Mouse (Mus musculus) 416B (cell line): Measurements from ENCODE around the gene Irgm1.
"Not testable (repeated sequence)": the region's sequence is repeated elsewhere in the genome, so short reads cannot be mapped to it uniquely, and the experiment has no call there.

Source experiments
- DNase-seq: peaks from one replicate; pipeline ENCODE4 v3.0.0; 2011; ENCODE audit warnings: low read depth

The Irgm1 gene

DNA sequence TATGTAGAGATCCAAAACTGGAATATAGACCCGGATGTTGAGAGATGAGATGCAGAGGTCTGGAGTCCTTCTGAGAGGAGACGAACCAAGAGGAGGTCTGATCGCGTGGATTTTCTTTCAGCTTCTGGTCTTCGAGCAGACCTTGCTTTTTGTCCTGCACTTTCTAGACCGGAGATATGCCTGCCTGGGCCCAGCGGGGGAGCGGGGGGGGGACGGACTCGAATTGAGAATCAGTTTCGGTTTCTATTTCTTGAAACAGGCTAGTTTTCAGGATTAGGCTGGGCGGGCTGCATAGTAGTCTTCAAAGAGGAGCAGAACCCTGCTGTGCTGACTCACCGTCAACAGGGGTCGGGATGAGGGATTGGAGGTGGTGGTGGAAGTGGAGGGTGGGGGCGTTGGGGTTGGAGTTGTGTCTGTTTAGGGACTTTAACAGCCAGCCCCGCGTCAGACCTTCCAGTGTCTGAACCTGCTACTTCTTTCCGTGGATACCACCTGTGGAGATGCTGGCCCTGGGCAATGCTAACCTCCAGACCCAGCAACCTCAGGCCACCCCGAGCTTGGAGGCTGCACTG, at the start of gene Irgm1:
Gene Irgm1 (minus strand): TSS at position 483 of the 572 bp plus-strand sequence.
- DNase-seq: peak; percentile 92

DNA sequence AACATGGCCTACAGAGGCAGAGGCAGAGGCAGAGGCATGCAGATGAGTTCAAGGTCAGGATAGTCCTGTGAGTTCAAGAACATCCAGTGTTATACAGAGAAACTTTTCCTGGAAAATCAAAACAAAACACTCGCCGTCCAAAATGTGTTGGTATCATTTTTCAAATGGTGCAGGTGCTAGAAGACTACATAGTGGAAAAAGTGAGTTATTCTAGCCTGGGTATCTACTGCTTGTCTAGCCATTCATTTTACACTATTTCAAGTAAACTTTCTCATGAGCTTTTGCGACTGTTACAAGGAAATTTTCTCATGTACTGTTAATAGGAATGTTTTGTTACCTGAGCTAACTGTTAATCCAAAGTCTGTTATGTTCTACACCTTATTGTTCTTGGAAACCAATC, 46.9 kb upstream of the Irgm1 start:
- no peak for DNase-seq

DNA sequence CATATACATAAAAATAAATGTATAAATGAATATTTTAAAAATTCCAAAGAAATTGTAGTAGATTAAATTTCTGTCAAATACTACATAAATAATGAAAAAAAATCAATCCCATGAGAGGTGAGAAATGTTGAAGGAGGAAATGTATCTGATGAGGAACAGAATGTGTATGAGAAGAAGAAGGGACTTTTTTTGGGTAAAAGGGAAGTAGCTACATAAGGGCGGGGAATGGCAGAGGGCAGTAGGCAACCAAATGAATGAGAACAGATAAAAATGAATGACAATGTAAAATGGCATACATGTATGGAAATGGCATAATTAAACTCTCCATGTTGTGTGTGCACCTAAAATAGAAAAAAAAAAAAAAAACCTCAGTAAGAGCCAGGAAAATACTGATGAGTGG, 42.1 kb upstream of the Irgm1 start:
- DNase-seq: no peak

DNA sequence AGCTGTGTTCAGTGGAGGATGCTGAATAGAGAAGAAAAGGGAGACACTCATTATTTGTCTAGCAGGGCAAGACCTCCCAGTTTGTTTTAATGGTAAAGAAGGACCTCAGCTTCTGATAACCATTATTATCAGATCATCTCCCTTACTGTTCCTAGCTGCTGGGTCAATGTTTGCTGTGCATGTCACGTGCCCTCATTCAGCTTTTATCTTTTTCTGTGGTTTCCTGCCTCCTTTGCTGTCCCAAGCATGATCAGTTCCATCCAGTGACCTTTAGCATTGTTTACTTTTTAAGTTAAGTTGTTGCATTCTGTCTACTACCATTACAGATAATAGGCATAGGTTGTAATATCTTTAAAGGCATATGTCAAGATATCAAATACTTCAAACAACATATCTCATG, 37.0 kb upstream of the Irgm1 start:
- peak; percentile 67 for DNase-seq

DNA sequence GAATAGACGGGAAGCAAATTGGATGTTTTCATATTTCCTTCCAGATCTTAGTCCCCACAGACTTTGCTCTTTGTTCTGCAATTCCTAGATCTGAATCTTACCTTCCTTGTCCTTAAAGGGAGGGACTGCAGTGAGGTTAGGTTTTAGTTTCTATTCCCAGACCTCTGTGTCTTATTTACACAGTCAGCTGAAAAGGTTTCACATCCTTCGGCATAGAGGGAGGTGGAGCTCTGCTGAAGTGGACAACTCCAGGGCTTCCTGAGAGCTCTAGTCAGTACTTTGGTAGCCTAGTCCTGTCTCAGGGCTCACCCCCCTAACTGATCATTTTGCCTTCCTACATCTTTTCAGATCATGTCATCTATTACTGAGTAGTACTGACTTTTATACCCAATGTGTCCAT, 30.5 kb upstream of the Irgm1 start, which contains the start of gene Gm5431:
Gene Gm5431 (minus strand): TSS at position 194 of the 400 bp plus-strand sequence.
- no peak for DNase-seq

DNA sequence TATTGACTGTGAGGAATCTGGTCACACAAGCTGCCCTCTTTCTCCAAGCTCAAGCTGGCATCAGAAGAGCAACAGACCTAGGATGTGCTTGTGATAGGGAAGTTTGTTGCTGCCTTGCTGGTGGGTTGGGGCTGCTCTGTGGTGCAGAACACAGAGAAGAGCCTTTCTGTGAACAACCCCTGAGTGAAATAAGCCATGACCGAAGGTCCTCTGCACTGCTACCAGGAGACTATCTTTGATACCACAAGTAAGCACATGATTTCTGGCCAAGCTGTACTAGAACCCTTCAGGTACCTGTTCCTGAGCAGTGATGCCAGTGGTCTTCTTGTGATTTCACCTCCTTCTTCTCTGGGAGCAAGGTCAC, 30.1 kb upstream of the Irgm1 start:
- not testable (repeated sequence) for DNase-seq

DNA sequence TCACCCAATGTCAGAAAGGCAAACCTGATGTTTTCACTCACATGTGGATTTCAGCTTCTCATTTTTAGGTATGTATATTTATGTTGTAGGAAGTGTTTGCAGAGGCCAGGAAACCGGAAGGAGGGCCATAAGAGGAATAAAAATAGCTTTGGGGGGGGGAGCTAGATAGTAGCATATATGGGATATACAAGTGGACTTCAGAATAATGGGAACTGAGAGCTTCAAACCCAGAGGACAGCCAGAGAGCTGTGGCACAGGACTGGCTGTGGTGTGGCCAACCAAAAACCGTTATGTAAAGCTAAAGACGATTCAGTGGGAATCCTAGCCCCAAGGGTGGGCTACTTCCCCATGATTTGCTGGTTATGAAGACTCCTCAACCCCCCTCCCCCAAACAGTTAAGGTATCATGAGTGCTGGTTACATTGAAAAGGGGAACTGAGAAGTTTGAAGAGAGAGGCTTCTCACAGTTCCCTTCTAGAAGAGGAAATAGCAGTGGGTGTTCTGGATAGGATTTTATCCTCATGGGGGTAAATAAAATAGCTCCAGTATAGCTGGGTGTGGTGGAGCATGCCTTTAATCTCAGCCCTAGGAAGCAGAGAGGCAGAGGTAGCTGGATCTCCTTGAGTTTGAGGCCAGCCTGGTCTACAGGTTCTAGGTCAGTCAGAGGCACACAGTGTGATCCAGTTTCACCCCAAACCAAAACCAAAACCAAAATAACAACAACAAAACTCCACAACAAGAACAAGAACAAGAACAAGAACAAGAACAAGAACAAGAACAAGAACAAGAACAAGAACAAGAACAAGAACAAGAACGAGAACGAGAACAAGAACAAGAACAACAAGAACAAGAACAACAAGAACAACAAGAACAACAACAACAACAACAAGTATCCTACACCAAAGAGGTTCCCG, 29.4 kb upstream of the Irgm1 start:
- not testable (repeated sequence) for DNase-seq

DNA sequence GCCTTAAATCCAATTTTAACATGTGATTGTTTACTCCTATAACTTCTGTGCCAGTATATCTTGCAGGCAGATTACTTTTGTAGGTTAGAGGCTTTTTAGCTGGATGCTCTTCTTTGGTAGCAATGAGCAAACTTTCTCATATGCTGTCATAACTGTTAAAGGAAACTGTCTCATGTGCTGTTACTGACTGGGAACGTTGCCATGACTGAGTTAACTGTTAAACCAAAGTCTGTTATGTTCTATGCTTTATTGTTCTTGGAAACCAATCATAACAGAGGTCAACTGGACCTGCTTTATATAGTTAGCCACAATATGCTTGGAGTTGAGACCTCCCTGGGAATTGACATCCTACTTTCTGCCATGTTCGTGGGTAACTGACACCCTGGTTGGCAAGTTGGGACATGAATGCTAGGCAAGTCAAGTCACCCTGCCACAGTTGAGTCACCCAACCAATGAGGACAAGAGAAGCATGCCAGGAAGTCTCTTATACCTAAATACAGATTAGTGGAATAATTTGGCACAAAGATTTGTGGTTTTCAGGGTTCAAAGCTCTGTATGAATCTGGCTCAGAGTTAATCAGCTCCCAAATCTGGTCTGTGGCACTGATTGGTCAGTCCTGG, 27.4 kb upstream of the Irgm1 start:
- DNase-seq: peak; percentile 21

DNA sequence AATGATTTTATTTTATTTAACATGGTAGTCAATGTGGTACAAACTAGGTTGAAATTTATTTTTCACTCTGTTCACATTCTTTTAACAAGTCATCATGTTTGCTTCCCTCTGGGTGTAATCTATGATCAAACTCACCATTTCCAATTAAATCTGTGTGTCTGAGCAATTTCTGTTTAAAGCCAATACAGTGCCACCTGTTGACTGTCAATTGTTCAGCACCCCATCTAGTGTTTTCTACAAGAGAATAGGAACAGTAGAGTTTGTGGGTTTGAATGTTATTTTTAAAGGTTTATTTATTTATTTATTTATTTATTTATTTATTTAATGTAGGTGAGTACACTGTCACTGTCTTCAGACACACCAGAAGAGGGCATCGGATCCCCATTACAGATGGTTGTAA, 5.2 kb upstream of the Irgm1 start:
- DNase-seq: no peak

DNA sequence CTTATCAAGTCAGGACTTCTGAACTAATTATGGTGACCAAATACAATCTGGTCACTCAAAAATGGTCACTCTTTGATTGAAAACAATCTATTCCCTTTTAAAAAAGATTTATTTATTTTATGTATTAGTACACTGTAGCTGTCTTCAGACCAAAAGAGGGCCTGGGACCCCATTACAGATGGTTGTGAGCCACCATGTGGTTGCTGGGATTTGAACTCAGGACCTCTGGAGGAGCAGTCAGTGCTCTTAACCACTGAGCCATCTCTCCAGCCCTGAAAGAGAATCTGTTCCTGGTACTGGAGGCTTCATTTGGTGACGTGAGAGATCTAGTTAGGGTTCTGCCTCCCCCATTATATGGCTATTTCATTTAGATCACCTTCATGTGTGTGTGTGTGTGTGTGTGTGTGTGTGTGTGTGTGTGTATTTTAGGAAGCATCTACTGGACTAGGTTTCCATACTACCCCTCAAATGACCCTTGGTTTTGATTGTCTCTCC, 3.9 kb upstream of the Irgm1 start:
- not testable (repeated sequence) for DNase-seq

DNA sequence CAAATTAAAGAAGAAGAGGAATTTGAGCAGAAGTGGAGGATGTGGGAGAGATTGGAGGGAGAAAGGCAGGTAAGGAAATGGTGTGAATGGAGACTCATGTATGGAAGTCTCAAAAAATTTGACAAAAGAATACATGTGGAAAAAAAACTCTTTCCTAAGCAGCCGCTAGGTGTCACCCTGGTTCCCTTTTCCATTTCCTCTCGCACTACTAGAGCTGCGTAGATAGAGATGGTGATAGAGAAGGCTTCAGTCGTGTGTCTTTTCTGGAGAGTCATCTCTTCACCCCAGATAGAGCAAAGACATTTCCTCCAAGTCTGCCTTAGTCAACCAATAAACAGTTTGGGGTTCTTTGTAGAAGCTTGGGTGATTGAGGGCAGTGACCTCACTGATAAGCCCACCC, 3.0 kb upstream of the Irgm1 start:
- peak; percentile 83 for DNase-seq

DNA sequence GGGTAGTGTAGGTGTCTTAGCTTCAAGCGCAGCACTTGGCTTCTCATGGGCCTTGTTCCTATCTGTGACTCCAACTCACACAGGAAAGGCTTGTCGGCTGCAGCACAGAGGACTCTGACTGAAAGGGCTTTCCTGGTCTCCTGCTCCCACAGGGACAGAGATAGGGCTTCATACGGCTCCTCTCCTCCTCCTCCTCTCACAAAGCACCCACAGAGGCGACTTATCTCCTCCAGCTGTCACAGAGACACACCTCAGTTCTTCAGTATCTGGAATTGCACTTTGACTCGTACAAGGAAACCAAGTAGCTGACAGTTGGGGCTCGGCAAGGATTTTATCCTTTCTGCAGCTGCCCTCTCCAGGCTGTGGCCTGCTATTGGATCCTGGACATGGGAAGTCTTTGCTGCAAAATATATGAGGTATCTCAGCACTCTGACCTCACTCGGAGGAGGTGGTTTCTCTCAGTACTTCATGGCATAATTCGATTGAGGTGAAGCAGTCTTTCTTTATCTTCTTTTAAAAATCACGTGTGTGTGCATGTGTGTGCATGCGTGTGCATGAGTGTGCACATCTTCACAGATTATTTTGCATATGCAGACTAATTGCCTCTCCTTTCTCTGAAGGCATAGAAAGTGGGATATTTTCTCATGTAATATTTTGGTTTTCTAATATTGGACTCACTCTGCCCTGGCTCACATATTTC, 2.3 kb upstream of the Irgm1 start:
- DNase-seq: no peak

DNA sequence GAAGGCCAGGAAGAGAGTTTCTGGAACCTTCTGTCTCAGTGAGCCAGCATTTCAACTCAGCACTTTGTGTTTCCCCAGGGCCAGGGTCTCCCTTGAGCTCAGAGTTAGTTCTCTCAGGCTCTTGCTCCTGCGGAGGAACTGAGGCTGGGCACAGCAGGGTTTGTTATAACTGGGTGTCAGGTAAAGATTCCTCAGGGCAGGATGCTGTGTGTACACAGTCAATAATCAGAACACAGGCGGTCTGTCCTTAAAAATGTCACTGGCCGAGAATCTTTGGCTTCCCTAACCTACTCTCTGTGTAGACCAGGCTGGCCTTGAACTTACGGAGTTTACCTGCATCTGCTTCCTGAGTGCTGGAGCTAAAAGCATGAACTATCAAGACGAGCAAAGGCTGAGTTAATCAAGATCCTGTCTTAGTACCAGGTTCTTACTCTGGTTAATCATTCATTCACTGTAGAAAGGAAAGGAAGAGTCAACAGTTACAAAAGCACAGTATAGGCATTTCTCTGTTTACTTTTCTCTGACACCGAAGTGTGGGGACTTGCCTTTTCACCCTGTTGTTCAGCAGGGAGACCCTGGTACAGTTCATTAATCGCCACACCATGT, 1.3 kb upstream of the Irgm1 start:
- no peak for DNase-seq

DNA sequence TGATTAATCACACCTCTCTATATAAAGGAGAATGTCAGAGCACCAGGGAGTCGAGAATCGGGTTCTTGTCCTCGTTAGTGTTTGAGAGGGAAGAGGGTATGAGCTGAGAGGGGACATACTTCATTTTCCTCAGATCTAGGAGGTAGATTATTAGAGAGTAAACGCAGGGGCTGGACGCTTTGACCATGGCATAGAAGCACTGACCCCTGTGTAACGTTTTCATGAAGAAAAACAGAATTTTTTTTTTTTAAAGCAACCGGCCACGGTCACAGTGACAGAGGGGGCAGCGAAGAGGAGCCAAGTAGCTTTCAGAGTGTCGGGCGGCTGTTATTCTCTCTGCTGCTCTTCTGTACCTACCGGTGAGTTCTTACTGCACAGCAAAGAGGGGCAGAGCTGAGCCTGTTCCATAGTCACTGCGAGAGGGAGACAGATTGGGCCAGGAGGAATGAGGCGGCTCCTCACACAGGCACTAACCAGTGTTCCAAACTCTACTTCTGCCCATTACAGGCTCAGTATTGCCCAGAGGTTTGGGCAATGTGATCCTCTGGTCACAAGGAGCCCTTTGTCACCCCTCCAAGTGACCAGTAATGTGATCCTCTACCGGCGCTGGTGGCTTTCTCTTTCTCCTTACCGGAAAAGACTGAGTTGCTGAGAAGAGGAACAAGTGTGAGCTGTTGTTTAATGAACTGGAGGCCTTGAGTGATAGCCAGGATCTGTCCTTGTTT, 496 bp upstream of the Irgm1 start:
- DNase-seq: peak; percentile 93

DNA sequence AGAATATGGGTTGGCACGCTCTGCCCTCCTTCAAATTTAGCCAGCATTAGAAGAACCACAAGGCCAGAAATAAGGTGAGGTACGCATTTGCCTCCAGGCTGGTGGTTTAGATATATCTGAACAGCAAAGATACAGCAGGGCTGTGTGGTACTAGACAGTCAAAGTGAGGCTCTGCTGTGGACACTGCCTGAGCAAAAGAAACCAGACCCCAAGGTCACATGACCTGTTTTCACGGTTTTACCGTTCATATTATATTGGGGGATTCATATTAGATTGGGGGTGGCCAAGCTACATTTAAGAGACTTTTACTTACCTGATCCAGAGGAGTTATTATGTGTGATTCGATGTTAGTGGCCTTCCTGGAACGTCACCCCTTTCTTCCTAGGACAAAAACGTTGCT, 702 bp downstream of the Irgm1 start:
- DNase-seq: peak; percentile 77

DNA sequence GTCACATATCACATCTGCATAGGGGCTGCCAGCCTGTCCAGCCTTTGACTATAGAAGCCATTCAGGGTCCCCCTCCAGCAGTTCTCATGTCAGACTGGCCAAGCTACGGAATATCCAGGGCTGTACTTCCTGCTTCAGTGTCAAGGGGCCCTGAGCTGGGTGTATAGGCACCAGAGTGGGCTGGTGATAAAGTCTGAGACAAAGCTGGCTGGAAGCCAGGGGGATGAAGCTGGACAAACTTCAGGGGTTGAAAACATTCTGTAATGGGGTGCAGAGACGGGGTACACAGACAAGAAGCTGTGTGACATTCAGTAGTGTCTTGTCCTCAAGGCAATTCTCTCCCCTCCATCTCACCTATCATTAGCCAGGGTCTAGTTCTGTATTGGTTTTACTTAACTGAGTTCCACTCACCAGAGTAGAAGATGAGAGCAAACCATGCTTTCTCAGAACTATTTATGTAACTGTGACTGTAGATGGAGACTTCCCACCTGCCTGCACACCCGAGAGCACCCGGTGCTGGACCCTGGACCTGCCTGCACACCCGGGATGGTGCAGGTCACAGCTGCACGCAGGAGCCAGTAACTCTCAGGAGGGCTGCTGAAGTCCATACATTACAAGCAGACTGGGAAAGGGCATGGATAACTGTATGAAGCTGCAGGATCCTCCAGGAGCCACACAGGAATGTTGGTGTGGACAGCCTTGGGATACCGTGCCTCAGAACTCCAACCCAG, 1.9 kb downstream of the Irgm1 start:
- no peak for DNase-seq

DNA sequence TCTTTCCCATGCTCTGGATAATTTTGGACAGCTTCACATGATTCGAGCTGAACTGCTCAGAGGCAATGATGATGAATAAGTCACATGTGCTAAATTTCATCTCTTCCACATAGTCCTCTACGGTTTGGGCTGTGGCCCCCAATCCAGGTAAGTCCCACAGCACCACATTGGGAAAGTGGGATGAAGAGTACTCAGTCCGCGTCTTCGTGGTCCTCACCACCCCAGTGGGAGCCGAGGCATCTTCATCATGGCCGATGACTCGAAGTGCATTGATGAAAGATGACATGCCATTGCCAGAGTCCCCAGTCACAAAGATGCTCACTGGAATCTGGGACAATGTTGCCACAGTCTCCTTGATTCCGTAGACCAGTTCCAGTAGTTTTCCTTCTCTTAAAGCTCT, 5.0 kb downstream of the Irgm1 start:
- no peak for DNase-seq

DNA sequence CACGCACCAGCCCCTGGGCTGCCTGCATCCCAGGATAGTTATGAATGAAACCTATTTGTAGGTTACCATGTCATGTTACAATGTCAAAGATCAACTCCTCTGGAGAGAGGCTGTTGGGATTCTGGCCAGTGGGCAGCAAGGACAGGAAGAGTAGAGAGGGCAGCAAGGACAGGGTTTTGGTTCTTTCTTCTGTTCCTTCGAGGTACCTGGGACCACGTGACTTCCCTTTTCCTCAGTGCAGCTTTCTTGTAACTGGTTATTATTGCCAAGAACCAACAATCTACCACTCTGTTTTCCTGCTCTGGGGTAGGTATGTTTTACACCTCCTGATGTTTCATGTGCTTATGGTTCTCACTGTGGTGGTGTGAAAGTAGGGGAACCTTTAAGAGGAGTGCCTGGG, 7.7 kb downstream of the Irgm1 start:
- no peak for DNase-seq

DNA sequence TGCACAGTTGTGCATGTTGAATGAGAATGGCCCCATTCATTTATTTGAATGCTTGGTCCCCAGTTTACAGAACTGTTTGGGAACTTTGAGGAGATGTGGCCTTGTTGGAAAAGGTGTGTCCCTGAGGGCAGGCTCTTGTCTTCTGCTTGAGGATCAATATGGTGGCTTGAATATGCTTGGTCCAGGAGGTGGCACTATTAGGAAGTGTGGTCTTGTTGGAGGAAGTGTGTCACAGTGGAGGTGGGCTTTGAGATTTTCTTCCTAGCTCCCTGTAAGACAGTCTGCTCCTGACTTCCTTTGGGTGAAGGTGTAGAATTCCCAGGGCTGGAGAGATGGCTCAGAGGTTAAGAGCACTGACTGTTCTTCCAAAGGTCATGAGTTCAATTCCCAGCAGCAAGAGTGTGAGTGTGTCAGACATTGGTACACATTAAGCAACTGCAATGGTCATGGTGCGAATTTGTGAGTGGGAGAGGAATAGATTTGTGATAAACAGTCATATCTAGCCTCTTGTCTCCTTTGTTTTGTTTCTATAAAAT, 8.6 kb downstream of the Irgm1 start:
- peak; percentile 49 for DNase-seq

DNA sequence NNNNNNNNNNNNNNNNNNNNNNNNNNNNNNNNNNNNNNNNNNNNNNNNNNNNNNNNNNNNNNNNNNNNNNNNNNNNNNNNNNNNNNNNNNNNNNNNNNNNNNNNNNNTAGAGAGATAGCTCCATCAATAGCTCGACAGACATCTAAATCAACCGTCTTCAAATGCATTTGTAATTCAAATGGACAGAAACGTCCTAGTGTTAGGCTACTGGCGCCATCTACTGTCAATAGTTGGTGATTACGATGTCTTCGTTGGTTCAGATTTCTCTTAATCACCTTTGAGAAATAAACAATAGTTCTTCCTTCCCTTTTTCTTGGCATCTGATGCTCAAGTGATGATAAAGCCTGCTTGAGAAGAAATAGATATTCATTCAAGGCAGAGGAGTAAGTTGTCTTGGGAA, 12.5 kb downstream of the Irgm1 start:
- DNase-seq: peak; percentile 89
